Mouse (Mus musculus) liver, postnatal 0 days (tissue): ENCODE data around the gene Fbxo47. TPM values are rescaled to one million over a fixed set of nuclear protein-coding genes. Genes with fewer than 3 reads are reported as not detected.

Experiments
- ATAC-seq: fragments of 200-750 bp; cut with Nextera tagmentation; 2 replicates; pipeline ENCODE4 v1.8.0; 2017; ENCODE audit warnings: mild to moderate bottlenecking, moderate library complexity
- DNase-seq: peaks from one replicate; pipeline ENCODE4 v3.0.0-alpha.2; 2016
- H3K27ac ChIP-seq: fragments of 300-500 bp; sonication (generic); 2 replicates; pipeline ENCODE4 v1.5.1; 2014; ENCODE audit warnings: antibody characterized with exemption, moderate library complexity, mild to moderate bottlenecking, low read depth
- H3K27me3 ChIP-seq: fragments of 300-500 bp; sonication (generic); 2 replicates; pipeline ENCODE4 v1.6.1; 2014; ENCODE audit warnings: low read length, control low read depth, mixed read lengths; ENCODE audit not compliant: insufficient read depth
- H3K36me3 ChIP-seq: fragments of 300-500 bp; sonication (generic); replicated peaks from 2 replicates; pipeline ENCODE4 v1.6.1; 2014; ENCODE audit warnings: mild to moderate bottlenecking, control low read depth, low read length, moderate library complexity, mixed read lengths; ENCODE audit not compliant: insufficient read depth
- H3K4me1 ChIP-seq: fragments of 300-500 bp; sonication (generic); 2 replicates; pipeline ENCODE4 v1.6.1; 2014; ENCODE audit warnings: antibody characterized with exemption, mild to moderate bottlenecking, control low read depth; ENCODE audit not compliant: insufficient read depth
- H3K4me2 ChIP-seq: fragments of 300-500 bp; sonication (generic); 2 replicates; pipeline ENCODE4 v1.6.1; 2014; ENCODE audit warnings: low read depth, mild to moderate bottlenecking, low read length, moderate library complexity, mixed read lengths
- H3K4me3 ChIP-seq: fragments of 300-500 bp; sonication (generic); 2 replicates; pipeline ENCODE4 v1.5.1; 2014; ENCODE audit warnings: low read depth, low read length
- H3K9ac ChIP-seq: fragments of 300-500 bp; sonication (generic); replicated peaks from 2 replicates; pipeline ENCODE4 v1.6.1; 2014; ENCODE audit warnings: mild to moderate bottlenecking, moderate library complexity
- H3K9me3 ChIP-seq: fragments of 300-500 bp; sonication (generic); 2 replicates; pipeline ENCODE4 v1.6.1; 2016; ENCODE audit warnings: mild to moderate bottlenecking, control low read depth, low read length, mixed read lengths
- CTCF ChIP-seq: sonication (generic); IDR thresholded peaks from 2 replicates; pipeline ENCODE4 v1.5.1; 2016; ENCODE audit warnings: antibody characterized with exemption, low read depth
- EP300 ChIP-seq: IDR thresholded peaks from 2 replicates; pipeline ENCODE4 v1.6.1; 2016; ENCODE audit warnings: antibody characterized with exemption, low read depth, mild to moderate bottlenecking
- WGBS: fragments of 180-500 bp; shearing (Covaris S2); extraction: QIAGEN DNeasy Blood & Tissue Kit; methylation state at CpG from one replicate; pipeline ENCODE4 v1.1.7; 2014; ENCODE audit not compliant: insufficient replicate concordance; 5-methylcytosine and 5-hydroxymethylcytosine counted together
- polyA plus RNA-seq: library from polyadenylated mRNA; unstranded; fragments of >200 nt; fragmentation: Nextera tagmentation; extraction: Ambion mirVana; gene quantifications from 2 replicates; pipeline ENCODE4 v1.2.1, GENCODE M21; 2015

Gene Fbxo47
- polyA plus RNA-seq, 1 experiment from 2014 or later, result 0.26 TPM

GRCm38 (mm10) chr11:97812491-97812921 is 71.4 kb downstream of the Fbxo47 start:
- H3K4me1 ChIP-seq, result peaks cover 80% of the 10 kb centered on the region
- H3K27ac ChIP-seq, result peak overlapping the region; percentile 76
- ATAC-seq (no peak; the same call in 1 of the 2 replicates), DNase-seq (no peak)
- no peak overlapping the region for H3K4me3 ChIP-seq
- no peak overlapping the region for H3K9ac ChIP-seq
- peaks cover 44% of the 10 kb centered on the region for H3K36me3 ChIP-seq
- no peaks in the 10 kb centered on the region for H3K9me3 ChIP-seq
- no peak for TF ChIP-seq EP300
- WGBS, result 45% methylated on average over 3 of the region's 3 CpGs
- H3K27me3 ChIP-seq, result no peaks in the 10 kb centered on the region
- H3K4me2 ChIP-seq, result peak overlapping the region; percentile 40; the same call in 1 of the 2 replicates

GRCm38 (mm10) chr11:97811569-97812362 is 72.2 kb downstream of the Fbxo47 start:
- peak overlapping the region; percentile 40; the same call in 1 of the 2 replicates for H3K4me2 ChIP-seq
- H3K27ac ChIP-seq, result peak overlapping the region; percentile 76
- no peak overlapping the region for H3K9ac ChIP-seq
- 51% methylated on average over 12 of the region's 13 CpGs for WGBS
- ATAC-seq (peak; percentile 83), DNase-seq (peak; percentile 64)
- peaks cover 74% of the 10 kb centered on the region for H3K4me1 ChIP-seq
- H3K4me3 ChIP-seq, result no peak overlapping the region
- H3K9me3 ChIP-seq, result no peaks in the 10 kb centered on the region
- H3K27me3 ChIP-seq, result no peaks in the 10 kb centered on the region
- peaks cover 49% of the 10 kb centered on the region for H3K36me3 ChIP-seq
- TF ChIP-seq EP300 (no peak), CTCF (no peak)

- ATAC-seq, result no peak
- Histone ChIP-seq H3K27ac (peak overlapping the region; percentile 76; the same call in 1 of the 2 replicates), H3K36me3 (peaks cover 48% of the 10 kb centered on the region), H3K27me3 (no peaks in the 10 kb centered on the region), H3K9ac (peak overlapping the region; percentile 38; the same call in 1 of the 2 replicates), H3K4me1 (peaks cover 77% of the 10 kb centered on the region), H3K4me3 (no peak overlapping the region), H3K4me2 (no peak overlapping the region), H3K9me3 (no peaks in the 10 kb centered on the region)
- no peak for DNase-seq
- WGBS, result 68% methylated on average over 3 of the region's 3 CpGs
- TF ChIP-seq EP300 (no peak), CTCF (no peak)
Measured at GRCm38 (mm10) chr11:97810970-97811369, 73.0 kb downstream of the Fbxo47 start.

- no peak for TF ChIP-seq CTCF
- TF ChIP-seq EP300, result no peak
- Histone ChIP-seq H3K27me3 (no peaks in the 10 kb centered on the region), H3K27ac (no peak overlapping the region), H3K4me2 (no peak overlapping the region), H3K9ac (no peak overlapping the region), H3K36me3 (peaks cover 42% of the 10 kb centered on the region), H3K4me3 (no peak overlapping the region), H3K9me3 (no peaks in the 10 kb centered on the region), H3K4me1 (peaks cover 81% of the 10 kb centered on the region)
- peak; percentile 15 for DNase-seq
- ATAC-seq, result no peak
- 50% methylated on average over 7 of the region's 7 CpGs for WGBS
Measured at GRCm38 (mm10) chr11:97810356-97810755, 73.6 kb downstream of the Fbxo47 start.

- H3K9me3 ChIP-seq, result no peaks in the 10 kb centered on the region
- WGBS, result 48% methylated on average over 7 of the region's 7 CpGs
- H3K27ac ChIP-seq, result peak overlapping the region; percentile 51; the same call in 1 of the 2 replicates
- no peak overlapping the region for H3K4me3 ChIP-seq
- peaks cover 81% of the 10 kb centered on the region for H3K4me1 ChIP-seq
- ATAC-seq (no peak), DNase-seq (peak; percentile 13)
- TF ChIP-seq EP300 (no peak), CTCF (no peak)
- peaks cover 39% of the 10 kb centered on the region for H3K36me3 ChIP-seq
- H3K9ac ChIP-seq, result peak overlapping the region; percentile 21; the same call in 1 of the 2 replicates
- no peak overlapping the region for H3K4me2 ChIP-seq
- H3K27me3 ChIP-seq, result no peaks in the 10 kb centered on the region
Measured at GRCm38 (mm10) chr11:97809235-97810121, 74.5 kb downstream of the Fbxo47 start.
